Mouse (Mus musculus): ENCODE measurements around the gene Ehd1.

Gene Ehd1

GRCm38 (mm10) chr19:6241274-6242107 lies 35.0 kb upstream of the Ehd1 start, which contains the start of gene Atg2a:
Atg2a (plus strand) TSS chr19:6241668.
- POLR2A ChIA-PET: interaction anchor here (0.5 to 2.7 kb wide), 97 partner anchors 8 to 1217 kb away, joined by 3 to 27 read pairs (median 4); partner anchors contain the start of genes Cdc42bpg (in 2 of the 4), Cdca5 (in 2 of the 4), Ehd1 (in 2 of the 4) and Gpha2 (in 2 of the 4)
- CTCF ChIA-PET: interaction anchor here (0.6 to 2.1 kb wide), 20 partner anchors 12 to 223 kb away, joined by 3 to 11 read pairs (median 5); partner anchors contain the start of genes Ehd1 (in 2 of the 4), Arl2 (in 1 of the 4), Cdc42bpg (in 1 of the 4) and Gpha2 (in 1 of the 4)

- CTCF ChIA-PET: interaction anchor here in 2 of 4 experiments (0.6 to 2.1 kb wide), 14 partner anchors 11 to 122 kb away, joined by 3 to 11 read pairs (median 4); partner anchors contain the start of genes Ehd1 (in 2 of the 2), Cdc42bpg (in 1 of the 2), Gpha2 (in 1 of the 2) and Men1 (in 1 of the 2)
- POLR2A ChIA-PET: interaction anchor here (0.6 to 2.7 kb wide), 67 partner anchors 8 to 755 kb away, joined by 3 to 27 read pairs (median 4); partner anchors contain the start of genes Cdca5 (in 2 of the 4), Ehd1 (in 2 of the 4), Men1 (in 2 of the 4) and Sf1 (in 2 of the 4)
These were observed 34.2 kb upstream of the Ehd1 start for GRCm38 (mm10) chr19:6242281-6242680.

GRCm38 (mm10) chr19:6243226-6243625 lies 33.3 kb upstream of the Ehd1 start:
- CTCF ChIA-PET: interaction anchor here in 1 of 4 experiments (1.2 to 1.9 kb wide), 3 partner anchors 18 to 23 kb away, joined by 3 to 8 read pairs (median 6); no protein-coding TSS in a partner anchor
- POLR2A ChIA-PET: interaction anchor here in 3 of 4 experiments (0.8 to 2.7 kb wide), 19 partner anchors 9 to 397 kb away, joined by 3 to 27 read pairs (median 6); partner anchors contain the start of genes Sf1 (in 2 of the 3), Cdca5 (in 1 of the 3), Gpha2 (in 1 of the 3) and Men1 (in 1 of the 3)

- CTCF ChIA-PET: interaction anchor here in 2 of 4 experiments (1.1 to 1.3 kb wide), 2 partner anchors 20 to 24 kb away, joined by 3 to 4 read pairs; no protein-coding TSS in a partner anchor
- POLR2A ChIA-PET: interaction anchor here in 2 of 4 experiments (1.1 to 2.6 kb wide), 5 partner anchors 10 to 699 kb away, joined by 3 to 10 read pairs (median 3); partner anchors contain the start of genes Arl2 (in 1 of the 2), Ppp2r5b (in 1 of the 2) and Sf1 (in 1 of the 2)
These were observed 30.7 kb upstream of the Ehd1 start for GRCm38 (mm10) chr19:6245806-6246205.

- CTCF ChIA-PET: interaction anchor here in 3 of 4 experiments (0.6 to 1.2 kb wide), 6 partner anchors 9 to 162 kb away, joined by 3 to 8 read pairs (median 3); partner anchors contain the start of gene Map4k2 (in 1 of the 3)
- POLR2A ChIA-PET: interaction anchor here in 3 of 4 experiments (0.5 to 2.6 kb wide), 10 partner anchors 12 to 249 kb away, joined by 3 to 10 read pairs (median 3); partner anchors contain the start of genes Cdca5 (in 1 of the 3), Ehd1 (in 1 of the 3), Gpha2 (in 1 of the 3) and Ppp2r5b (in 1 of the 3)
These were observed 28.8 kb upstream of the Ehd1 start for GRCm38 (mm10) chr19:6247526-6248300.

GRCm38 (mm10) chr19:6253021-6253420 lies 23.5 kb upstream of the Ehd1 start:
- ChIA-PET CTCF (interaction anchor here in 3 of 4 experiments (0.5 to 2.0 kb wide), 5 partner anchors 10 to 796 kb away, joined by 3 to 11 read pairs (median 4); no protein-coding TSS in a partner anchor), POLR2A (interaction anchor here (0.5 to 2.3 kb wide), 15 partner anchors 9 to 129 kb away, joined by 3 to 12 read pairs (median 4); partner anchors contain the start of genes Atg2a (in 1 of the 4) and Ppp2r5b (in 1 of the 4))

GRCm38 (mm10) chr19:6260428-6260827 lies 16.1 kb upstream of the Ehd1 start:
- CTCF ChIA-PET: interaction anchor here in 3 of 4 experiments (0.6 to 2.1 kb wide), 28 partner anchors 9 to 612 kb away, joined by 3 to 14 read pairs (median 4); partner anchors contain the start of genes Cdc42bpg (in 2 of the 3), Men1 (in 2 of the 3), Atg2a (in 1 of the 3) and Cdc42ep2 (in 1 of the 3)

GRCm38 (mm10) chr19:6260946-6261345 lies 15.6 kb upstream of the Ehd1 start:
- CTCF ChIA-PET: interaction anchor here (0.6 to 5.7 kb wide), 40 partner anchors 9 to 612 kb away, joined by 3 to 63 read pairs (median 4); partner anchors contain the start of genes Cdc42bpg (in 2 of the 4), Ehd1 (in 2 of the 4), Men1 (in 2 of the 4) and Arl2 (in 1 of the 4)
- POLR2A ChIA-PET: interaction anchor here in 2 of 4 experiments (0.6 to 34.9 kb wide), 12 partner anchors 9 to 784 kb away, joined by 3 to 829 read pairs (median 4); partner anchors contain the start of genes Cdc42bpg (in 1 of the 2), Map4k2 (in 1 of the 2), Men1 (in 1 of the 2) and Sf1 (in 1 of the 2)

More at GRCm38 (mm10) chr19:6260428-6260827, 16.1 kb upstream of the Ehd1 start:
- POLR2A ChIA-PET: interaction anchor here in 2 of 4 experiments (0.8 to 34.9 kb wide), 11 partner anchors 10 to 103 kb away, joined by 3 to 829 read pairs (median 4); partner anchors contain the start of genes Map4k2 (in 1 of the 2), Men1 (in 1 of the 2) and Sf1 (in 1 of the 2)

- POLR2A ChIA-PET: interaction anchor here in 2 of 4 experiments (0.6 to 34.9 kb wide), 11 partner anchors 9 to 783 kb away, joined by 3 to 829 read pairs (median 4); partner anchors contain the start of genes Cdc42bpg (in 1 of the 2), Map4k2 (in 1 of the 2) and Sf1 (in 1 of the 2)
- CTCF ChIA-PET: interaction anchor here (0.7 to 5.7 kb wide), 30 partner anchors 9 to 613 kb away, joined by 3 to 63 read pairs (median 4); partner anchors contain the start of genes Men1 (in 2 of the 4), Arl2 (in 1 of the 4), Atg2a (in 1 of the 4) and Cdc42bpg (in 1 of the 4)
These were observed 15.1 kb upstream of the Ehd1 start for GRCm38 (mm10) chr19:6261379-6261778.

GRCm38 (mm10) chr19:6262222-6262621 lies 14.3 kb upstream of the Ehd1 start:
- ChIA-PET CTCF (interaction anchor here (0.7 to 8.2 kb wide), 21 partner anchors 9 to 262 kb away, joined by 3 to 66 read pairs (median 4); partner anchors contain the start of genes Cdc42bpg (in 2 of the 4), Ehd1 (in 1 of the 4), Map4k2 (in 1 of the 4) and Men1 (in 1 of the 4)), POLR2A (interaction anchor here in 2 of 4 experiments (0.7 to 34.9 kb wide), 14 partner anchors 8 to 121 kb away, joined by 3 to 829 read pairs (median 6); partner anchors contain the start of genes Ehd1 (in 2 of the 2), Arl2 (in 1 of the 2), Atg2a (in 1 of the 2) and Batf2 (in 1 of the 2))

- POLR2A ChIA-PET: interaction anchor here (0.6 to 34.9 kb wide), 31 partner anchors 9 to 196 kb away, joined by 3 to 829 read pairs (median 5); partner anchors contain the start of genes Ehd1 (in 2 of the 4), Arl2 (in 1 of the 4), Atg2a (in 1 of the 4) and Batf2 (in 1 of the 4)
- CTCF ChIA-PET: interaction anchor here (0.6 to 8.2 kb wide), 31 partner anchors 8 to 261 kb away, joined by 3 to 66 read pairs (median 3); partner anchors contain the start of genes Cdc42bpg (in 3 of the 4), Men1 (in 2 of the 4), Arl2 (in 1 of the 4) and Ehd1 (in 1 of the 4)
These were observed 13.6 kb upstream of the Ehd1 start for GRCm38 (mm10) chr19:6262839-6263433.

GRCm38 (mm10) chr19:6264200-6264599 lies 12.3 kb upstream of the Ehd1 start:
- CTCF ChIA-PET: interaction anchor here (0.7 to 8.2 kb wide), 26 partner anchors 11 to 184 kb away, joined by 3 to 66 read pairs (median 4); partner anchors contain the start of genes Cdc42bpg (in 4 of the 4), Ehd1 (in 3 of the 4), Men1 (in 2 of the 4) and Atg2a (in 1 of the 4)
- POLR2A ChIA-PET: interaction anchor here (0.7 to 34.9 kb wide), 38 partner anchors 9 to 804 kb away, joined by 3 to 829 read pairs (median 4); partner anchors contain the start of genes Atg2a (in 2 of the 4), Ehd1 (in 2 of the 4), Men1 (in 2 of the 4) and Cdc42bpg (in 1 of the 4)

GRCm38 (mm10) chr19:6264945-6265344 lies 11.6 kb upstream of the Ehd1 start:
- ChIA-PET POLR2A (interaction anchor here in 2 of 4 experiments (0.8 to 34.9 kb wide), 19 partner anchors 8 to 250 kb away, joined by 3 to 829 read pairs (median 5); partner anchors contain the start of genes Ehd1 (in 2 of the 2), Atg2a (in 1 of the 2), Map4k2 (in 1 of the 2) and Men1 (in 1 of the 2)), CTCF (interaction anchor here (0.8 to 8.2 kb wide), 20 partner anchors 9 to 345 kb away, joined by 3 to 66 read pairs (median 5); partner anchors contain the start of genes Cdc42bpg (in 2 of the 4), Ehd1 (in 2 of the 4) and Men1 (in 1 of the 4))

- POLR2A ChIA-PET: interaction anchor here (0.6 to 34.9 kb wide), 25 partner anchors 9 to 895 kb away, joined by 3 to 829 read pairs (median 4); partner anchors contain the start of genes Ehd1 (in 4 of the 4), Sf1 (in 2 of the 4), Cdc42bpg (in 1 of the 4) and Map4k2 (in 1 of the 4)
- CTCF ChIA-PET: interaction anchor here (0.6 to 8.2 kb wide), 42 partner anchors 8 to 791 kb away, joined by 3 to 66 read pairs (median 4); partner anchors contain the start of genes Cdc42bpg (in 4 of the 4), Ehd1 (in 2 of the 4), Capn1 (in 1 of the 4) and Gpha2 (in 1 of the 4)
These were observed 10.8 kb upstream of the Ehd1 start for GRCm38 (mm10) chr19:6265727-6266182.

Data from embryonic stem cell, embryonic (primary cell).